8 mouse cellular contexts compared by ENCODE assay signal in genomic region chr11:68957308-68957707, GRCm38 (mm10). TPM values are rescaled to one million over a fixed set of nuclear protein-coding genes. Genes with fewer than 3 reads are reported as not detected.
DNase-seq lines count a peak whose midpoint lies in the region; ATAC-seq and TF ChIP-seq lines count a peak whose summit lies in the region.

Gene Arhgef15 (minus strand): TSS chr11:68957480.

- 39% methylated on average over 8 of the region's 8 CpGs for WGBS in embryonic facial prominence, embryonic 13.5 days
- WGBS in hindbrain, embryonic 13.5 days, result 34% methylated on average over 8 of the region's 8 CpGs
- WGBS in liver, embryonic 16.5 days (ENCODE audit: insufficient replicate concordance), result 27% methylated on average over 8 of the region's 8 CpGs
- 50% methylated on average over 8 of the region's 8 CpGs for WGBS in stomach, postnatal 0 days

- H3K27ac ChIP-seq in embryonic facial prominence, embryonic 13.5 days, result no peak within 1 kb of the TSS
- H3K27ac ChIP-seq in hindbrain, embryonic 13.5 days, result no peak within 1 kb of the TSS
- H3K27ac ChIP-seq in liver, embryonic 16.5 days (ENCODE audit: low read length), result no peak within 1 kb of the TSS
- H3K27ac ChIP-seq in stomach, postnatal 0 days (replicated peaks), result peak within 1 kb of the TSS; percentile 49; the same call in 1 of the 2 replicates

- 0 out of 2 replicates have a peak within 1 kb of the TSS, but pooled peaks have one; percentile 36 for H3K9ac ChIP-seq in embryonic facial prominence, embryonic 13.5 days
- no peak within 1 kb of the TSS for H3K9ac ChIP-seq in hindbrain, embryonic 13.5 days
- no peak within 1 kb of the TSS for H3K9ac ChIP-seq in liver, embryonic 16.5 days (ENCODE audit: low read depth, low read length)
- no peak within 1 kb of the TSS for H3K9ac ChIP-seq in stomach, postnatal 0 days (ENCODE audit: low read length)

- no peaks in the 10 kb centered on the region for H3K9me3 ChIP-seq in embryonic facial prominence, embryonic 13.5 days
- H3K9me3 ChIP-seq in hindbrain, embryonic 13.5 days, result no peaks in the 10 kb centered on the region
- H3K9me3 ChIP-seq in liver, embryonic 16.5 days (replicated peaks; ENCODE audit: control insufficient read depth, low read length), result no peaks in the 10 kb centered on the region
- no peaks in the 10 kb centered on the region for H3K9me3 ChIP-seq in stomach, postnatal 0 days (ENCODE audit: control insufficient read depth, low read length)

- H3K27me3 ChIP-seq in embryonic facial prominence, embryonic 13.5 days, result peaks cover 41% of the 10 kb centered on the region
- peaks cover 58% of the 10 kb centered on the region for H3K27me3 ChIP-seq in hindbrain, embryonic 13.5 days
- peaks cover 39% of the 10 kb centered on the region for H3K27me3 ChIP-seq in liver, embryonic 16.5 days (ENCODE audit: control insufficient read depth, insufficient read depth, low read depth, low read length)
- no peaks in the 10 kb centered on the region for H3K27me3 ChIP-seq in stomach, postnatal 0 days (ENCODE audit: control insufficient read depth, insufficient read depth, low read length)

- peak within 1 kb of the TSS; percentile 22 for H3K4me2 ChIP-seq in embryonic facial prominence, embryonic 13.5 days
- H3K4me2 ChIP-seq in hindbrain, embryonic 13.5 days, result peak within 1 kb of the TSS; percentile 11; the same call in 1 of the 2 replicates
- no peak within 1 kb of the TSS for H3K4me2 ChIP-seq in liver, embryonic 16.5 days (ENCODE audit: low read depth, low read length)
- no peak within 1 kb of the TSS for H3K4me2 ChIP-seq in stomach, postnatal 0 days (replicated peaks; ENCODE audit: low read depth)

- no peak for ATAC-seq in embryonic facial prominence, embryonic 13.5 days (ENCODE audit: insufficient number of reproducible peaks, insufficient read depth, low FRiP score, low TSS enrichment, low read depth)
- no peak for ATAC-seq in hindbrain, embryonic 13.5 days (ENCODE audit: low FRiP score)
- ATAC-seq in liver, embryonic 16.5 days (ENCODE audit: low read depth), result no peak
- ATAC-seq in stomach, postnatal 0 days (ENCODE audit: low FRiP score, low TSS enrichment), result no peak

- DNase-seq in gastrocnemius, postnatal 14 days, result no peak
- no peak for DNase-seq in gastrocnemius, postnatal 36 days
- no peak for DNase-seq in stomach, postnatal 0 days (ENCODE audit: low spot score)
- DNase-seq in cerebellum, postnatal 14 days, result no peak
- no peak for DNase-seq in thymus, postnatal 0 days (ENCODE audit: low spot score)

- no peak for TF ChIP-seq EP300 in stomach, postnatal 0 days (optimal IDR thresholded peaks at IDR 0.05)

- peak within 1 kb of the TSS; percentile 9 for H3K4me3 ChIP-seq in embryonic facial prominence, embryonic 13.5 days
- 0 out of 2 replicates have a peak within 1 kb of the TSS, but pooled peaks have one; percentile 12 for H3K4me3 ChIP-seq in hindbrain, embryonic 13.5 days
- H3K4me3 ChIP-seq in liver, embryonic 16.5 days (ENCODE audit: low read depth, low read length), result peak within 1 kb of the TSS; percentile 6; the same call in 1 of the 2 replicates
- H3K4me3 ChIP-seq in stomach, postnatal 0 days (ENCODE audit: low read depth, low read length), result no peak within 1 kb of the TSS

- H3K4me1 ChIP-seq in embryonic facial prominence, embryonic 13.5 days, result peaks cover 25% of the 10 kb centered on the region
- peaks cover 11% of the 10 kb centered on the region for H3K4me1 ChIP-seq in hindbrain, embryonic 13.5 days (replicated peaks)
- H3K4me1 ChIP-seq in liver, embryonic 16.5 days (ENCODE audit: control insufficient read depth, low read depth, low read length), result no peaks in the 10 kb centered on the region
- H3K4me1 ChIP-seq in stomach, postnatal 0 days (replicated peaks; ENCODE audit: control insufficient read depth, insufficient read depth), result peaks cover 3% of the 10 kb centered on the region; the same call in 1 of the 2 replicates

- H3K36me3 ChIP-seq in embryonic facial prominence, embryonic 13.5 days, result no peaks in the 10 kb centered on the region
- H3K36me3 ChIP-seq in hindbrain, embryonic 13.5 days, result no peaks in the 10 kb centered on the region
- no peaks in the 10 kb centered on the region for H3K36me3 ChIP-seq in liver, embryonic 16.5 days (ENCODE audit: control insufficient read depth, insufficient read depth)
- H3K36me3 ChIP-seq in stomach, postnatal 0 days (ENCODE audit: control insufficient read depth, insufficient read depth, low read length), result no peaks in the 10 kb centered on the region

- no peak for TF ChIP-seq CTCF in stomach, postnatal 0 days (IDR thresholded peaks at IDR 0.05; ENCODE audit: low read depth)

- intact Hi-C loops in gastrocnemius, postnatal 14 days (cut with DNase I; ENCODE audit: low total_unique reads), result no loop called here
- intact Hi-C loops in gastrocnemius, postnatal 36 days (cut with DNase I), result no loop called here

RNA-seq across cellular contexts. Expression of gene Arhgef15, which starts in this region (rescaled TPM):
- 10 to 100 TPM; 10.7 to 13.8 TPM for total RNA-seq in gastrocnemius, postnatal 14 days (2021)
- 1 to 10 TPM; 6.9 to 7.8 TPM for total RNA-seq in gastrocnemius, postnatal 36 days (2021)
- 6.7 and 7.2 TPM in 2 replicates for polyA plus RNA-seq in embryonic facial prominence, embryonic 13.5 days (2015; fragmentation: Nextera tagmentation; extraction: Ambion mirVana)
- polyA plus RNA-seq in hindbrain, embryonic 13.5 days (2015; fragmentation: Nextera tagmentation; extraction: Ambion mirVana), result 14.3 and 16.2 TPM in 2 replicates
- polyA plus RNA-seq in liver, embryonic 16.5 days (2015; fragmentation: Nextera tagmentation; extraction: Ambion mirVana), result 1.7 and 2.0 TPM in 2 replicates
- polyA plus RNA-seq in stomach, postnatal 0 days (2015; fragmentation: Nextera tagmentation; extraction: Ambion mirVana), result 2.8 and 3.0 TPM in 2 replicates
- polyA plus RNA-seq in thymus, postnatal 0 days (2015; fragmentation: Nextera tagmentation; extraction: Ambion mirVana), result 1.0 and 1.1 TPM in 2 replicates

Comparison
In these comparisons a context has a peak if more than half of its experiments do, and no peak if none do; other contexts are left out.
1. H3K4me2 ChIP-seq: peak in embryonic facial prominence, embryonic 13.5 days (single experiment) and hindbrain, embryonic 13.5 days (single experiment); none in liver, embryonic 16.5 days (single experiment) and stomach, postnatal 0 days (single experiment).